Mouse (Mus musculus) intestine, embryonic 14.5 days (tissue): ENCODE measurements at regions not wholly inside any gene's neighbourhood (a gene's known extent, or its start where the extent isn't known, plus 50 kb on each side); places are given as distances from the start of the nearest gene placed in this dataset.

Source experiments
- ATAC-seq: fragments of 200-750 bp; cut with Nextera tagmentation; replicated peaks from 2 replicates; pipeline ENCODE4 v1.8.0; 2017; ENCODE audit warnings: low read depth, moderate number of reproducible peaks, moderate TSS enrichment, moderate library complexity; ENCODE audit not compliant: low FRiP score, low TSS enrichment
- DNase-seq: peaks from one replicate; pipeline ENCODE4 v3.0.0-alpha.2; 2018; ENCODE audit warnings: low spot score
- H3K27ac ChIP-seq: fragments of 300-500 bp; sonication (generic); 2 replicates; pipeline ENCODE4 v1.5.1; 2014; ENCODE audit warnings: low read depth, mild to moderate bottlenecking, control low read depth
- H3K27me3 ChIP-seq: fragments of 300-500 bp; sonication (generic); replicated peaks from 2 replicates; pipeline ENCODE4 v1.6.1; 2014; ENCODE audit warnings: low read length, control low read depth; ENCODE audit not compliant: control insufficient read depth, insufficient read depth
- H3K36me3 ChIP-seq: fragments of 300-500 bp; sonication (generic); 2 replicates; pipeline ENCODE4 v1.6.1; 2014; ENCODE audit warnings: low read length, control low read depth; ENCODE audit not compliant: control insufficient read depth, insufficient read depth
- H3K4me1 ChIP-seq: fragments of 300-500 bp; sonication (generic); replicated peaks from 2 replicates; pipeline ENCODE4 v1.6.1; 2014; ENCODE audit warnings: low read length, control low read depth, mixed read lengths; ENCODE audit not compliant: control insufficient read depth, insufficient read depth
- H3K4me2 ChIP-seq: fragments of 300-500 bp; sonication (generic); 2 replicates; pipeline ENCODE4 v1.6.1; 2014; ENCODE audit warnings: low read length
- H3K4me3 ChIP-seq: fragments of 300-500 bp; sonication (generic); 2 replicates; pipeline ENCODE4 v1.5.1; 2014; ENCODE audit warnings: low read depth, low read length, control low read depth, mixed read lengths
- H3K9ac ChIP-seq: fragments of 300-500 bp; sonication (generic); 2 replicates; pipeline ENCODE4 v1.6.1; 2014; ENCODE audit warnings: mild to moderate bottlenecking, low read length
- H3K9me3 ChIP-seq: fragments of 300-500 bp; sonication (generic); 2 replicates; pipeline ENCODE4 v1.6.1; 2016; ENCODE audit warnings: low read length, control low read depth; ENCODE audit not compliant: control insufficient read depth
- WGBS: fragments of 180-500 bp; shearing (Covaris S2); extraction: QIAGEN DNeasy Blood & Tissue Kit; methylation state at CpG from one replicate; pipeline ENCODE4 v1.1.7; 2014; 5-methylcytosine and 5-hydroxymethylcytosine counted together

DNA sequence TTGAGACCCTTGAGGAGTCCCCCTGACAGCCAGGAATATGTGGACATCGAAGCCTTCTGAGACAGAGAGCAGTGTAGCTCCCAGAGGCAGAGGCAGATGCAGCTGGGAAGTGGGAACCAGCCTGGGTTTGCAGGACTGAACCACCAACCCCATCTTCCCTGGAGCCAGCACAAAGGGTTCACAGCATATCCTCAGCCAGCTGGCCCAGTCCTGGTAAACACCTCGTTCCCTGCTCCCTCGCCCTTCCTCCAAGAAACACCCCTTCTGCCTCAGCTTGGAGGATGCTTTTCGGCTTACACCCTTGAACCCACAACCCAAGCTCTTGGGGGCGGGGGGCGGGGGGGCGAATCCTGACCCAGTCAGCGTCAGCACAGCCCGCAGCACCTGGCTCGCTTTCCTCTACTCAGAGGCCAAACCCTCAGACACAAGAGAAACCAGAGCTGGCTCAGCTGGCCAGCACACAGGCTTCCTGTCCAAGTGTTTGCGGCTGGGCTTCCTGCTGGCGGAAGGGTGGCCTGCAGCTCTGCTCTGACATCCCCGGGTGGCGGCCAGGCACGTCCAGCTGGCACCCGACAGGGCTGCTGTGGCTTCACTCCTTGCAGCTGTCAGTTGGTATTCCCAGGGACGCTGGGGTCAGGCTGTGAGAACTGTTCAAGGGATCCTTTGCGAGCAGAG is 82.6 kb downstream of the Cpn2 start:
- DNase-seq (peak; percentile 84), ATAC-seq (peak; percentile 54)
- Histone ChIP-seq H3K9ac (no peak overlapping the region), H3K4me1 (peaks cover 43% of the 10 kb centered on the region), H3K9me3 (no peaks in the 10 kb centered on the region), H3K4me2 (0 out of 2 replicates have a peak overlapping the region, but pooled peaks have one; percentile 20), H3K27me3 (no peaks in the 10 kb centered on the region), H3K27ac (peak overlapping the region; percentile 79), H3K4me3 (no peak overlapping the region), H3K36me3 (no peaks in the 10 kb centered on the region)
- WGBS = 22% methylated on average over 18 of the region's 18 CpGs

DNA sequence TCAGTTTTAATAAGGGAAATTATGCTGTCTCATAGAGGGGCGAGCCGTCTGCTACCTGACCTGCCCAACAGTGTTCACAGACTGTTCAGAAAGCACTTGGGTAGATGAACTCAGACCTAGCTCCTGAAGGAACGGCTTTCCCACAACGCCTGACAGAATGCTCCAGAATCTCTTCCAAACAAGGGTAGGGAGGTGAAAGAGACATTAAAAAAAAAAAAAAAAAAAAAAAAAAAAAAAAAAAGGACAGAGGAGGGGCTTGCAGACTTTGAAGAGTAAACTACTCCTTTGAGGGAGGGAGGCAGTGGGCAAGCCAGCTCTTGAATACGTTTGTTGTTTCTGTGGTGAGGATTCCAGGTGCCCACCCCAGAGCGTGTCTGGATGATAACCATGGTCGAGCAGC is 81.6 kb downstream of the Cpn2 start:
- peaks cover 47% of the 10 kb centered on the region for H3K4me1 ChIP-seq
- no peak for ATAC-seq

DNA sequence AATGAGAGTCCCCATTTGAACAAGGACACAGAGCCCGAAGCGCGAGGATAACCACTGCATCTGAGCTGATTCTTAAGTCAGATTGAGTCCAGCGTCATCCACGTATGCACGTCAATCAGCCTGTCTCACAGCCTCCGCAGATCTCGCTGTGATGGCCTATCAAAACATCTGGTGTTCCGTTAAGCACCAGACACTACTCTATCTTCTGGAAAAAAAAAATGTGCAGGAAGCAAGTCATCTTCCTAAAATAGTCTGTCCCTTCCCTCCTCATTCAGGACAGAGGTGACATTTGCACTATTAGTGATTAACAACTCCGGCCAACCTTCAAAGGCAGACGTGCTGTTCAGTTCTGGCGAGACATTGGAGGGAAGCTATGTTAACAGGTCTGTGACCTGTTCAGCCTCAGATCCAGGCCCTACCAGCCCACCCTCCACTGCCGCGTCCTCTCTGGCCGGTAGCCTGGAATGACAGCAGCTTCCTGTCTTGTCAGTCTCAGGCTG is 81.0 kb downstream of the Cpn2 start:
- H3K27ac ChIP-seq = peak overlapping the region; percentile 38; the same call in 1 of the 2 replicates
- ATAC-seq = no peak
- H3K36me3 ChIP-seq = no peaks in the 10 kb centered on the region
- no peak overlapping the region for H3K4me2 ChIP-seq
- H3K4me1 ChIP-seq = peaks cover 52% of the 10 kb centered on the region
- no peaks in the 10 kb centered on the region for H3K9me3 ChIP-seq
- H3K27me3 ChIP-seq = no peaks in the 10 kb centered on the region
- no peak overlapping the region for H3K9ac ChIP-seq
- no peak for DNase-seq
- WGBS = 64% methylated on average over 15 of the region's 15 CpGs
- H3K4me3 ChIP-seq = no peak overlapping the region

More for the DNA sequence above, 81.6 kb downstream of the Cpn2 start:
- no peaks in the 10 kb centered on the region for H3K27me3 ChIP-seq
- peak overlapping the region; percentile 79; the same call in 1 of the 2 replicates for H3K27ac ChIP-seq
- H3K4me3 ChIP-seq = no peak overlapping the region
- DNase-seq = no peak
- H3K9ac ChIP-seq = no peak overlapping the region
- WGBS = 61% methylated on average over 7 of the region's 7 CpGs
- H3K9me3 ChIP-seq = no peaks in the 10 kb centered on the region
- H3K4me2 ChIP-seq = no peak overlapping the region
- no peaks in the 10 kb centered on the region for H3K36me3 ChIP-seq

DNA sequence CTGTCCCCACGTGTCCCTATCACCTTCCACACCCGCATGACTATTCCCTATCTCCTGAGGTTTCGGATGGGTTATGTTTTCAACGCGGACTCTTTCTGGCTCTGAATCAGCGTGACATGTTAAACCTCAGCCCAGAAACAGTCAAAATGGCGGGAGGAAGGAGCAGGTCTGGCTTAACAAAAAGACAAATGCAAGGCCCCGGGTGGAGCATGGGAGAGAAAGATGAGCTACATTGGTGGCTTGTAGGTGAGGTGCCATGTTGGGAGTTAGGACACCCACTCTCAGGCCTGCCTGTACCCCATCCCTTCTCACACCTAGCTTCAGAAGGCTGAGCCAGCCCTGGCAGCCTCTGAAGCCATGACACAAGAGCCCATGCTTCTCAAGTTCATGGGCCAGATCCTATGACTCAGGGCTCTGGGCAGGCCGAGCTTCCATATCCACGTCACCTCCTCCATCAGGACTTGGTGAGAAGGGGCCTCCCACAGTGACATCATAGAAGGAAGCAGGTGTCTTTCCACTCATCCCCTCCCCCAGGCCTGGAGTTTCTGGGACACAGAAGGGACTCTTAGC is 80.5 kb downstream of the Cpn2 start:
- H3K4me2 ChIP-seq = no peak overlapping the region
- no peak overlapping the region for H3K9ac ChIP-seq
- H3K27me3 ChIP-seq = no peaks in the 10 kb centered on the region
- DNase-seq (no peak), ATAC-seq (no peak)
- no peaks in the 10 kb centered on the region for H3K36me3 ChIP-seq
- WGBS = 72% methylated on average over 10 of the region's 10 CpGs
- no peaks in the 10 kb centered on the region for H3K9me3 ChIP-seq
- no peak overlapping the region for H3K4me3 ChIP-seq
- H3K27ac ChIP-seq = peak overlapping the region; percentile 38; the same call in 1 of the 2 replicates
- H3K4me1 ChIP-seq = peaks cover 55% of the 10 kb centered on the region

DNA sequence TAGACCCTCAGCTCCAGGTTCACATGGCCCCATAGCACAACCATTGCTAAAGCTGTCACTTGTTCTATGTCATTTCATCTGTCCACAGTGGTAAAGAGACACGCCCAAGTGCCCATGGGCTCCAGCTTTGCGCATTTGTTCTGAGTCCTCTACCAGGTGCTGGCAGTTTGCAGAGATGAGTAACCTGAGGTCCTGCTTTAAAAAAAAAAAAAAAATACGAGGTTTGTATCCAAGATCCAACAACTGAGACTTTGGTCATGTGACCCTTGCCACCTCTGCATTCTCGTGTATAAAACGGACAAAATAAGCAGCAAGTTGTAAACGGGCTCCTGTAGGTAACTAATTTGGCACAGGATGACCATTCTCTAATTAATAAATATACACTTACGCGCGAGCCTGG is 79.9 kb downstream of the Cpn2 start:
- H3K4me1 ChIP-seq = peaks cover 56% of the 10 kb centered on the region
- no peak overlapping the region; the same call in 1 of the 2 replicates for H3K9ac ChIP-seq
- no peaks in the 10 kb centered on the region for H3K9me3 ChIP-seq
- H3K36me3 ChIP-seq = no peaks in the 10 kb centered on the region
- peak overlapping the region; percentile 80 for H3K27ac ChIP-seq
- no peak for DNase-seq
- H3K4me3 ChIP-seq = peak overlapping the region; percentile 22; the same call in 1 of the 2 replicates
- 39% methylated on average over 9 of the region's 9 CpGs for WGBS
- peak overlapping the region; percentile 54 for H3K4me2 ChIP-seq
- H3K27me3 ChIP-seq = no peaks in the 10 kb centered on the region
- no peak for ATAC-seq

DNA sequence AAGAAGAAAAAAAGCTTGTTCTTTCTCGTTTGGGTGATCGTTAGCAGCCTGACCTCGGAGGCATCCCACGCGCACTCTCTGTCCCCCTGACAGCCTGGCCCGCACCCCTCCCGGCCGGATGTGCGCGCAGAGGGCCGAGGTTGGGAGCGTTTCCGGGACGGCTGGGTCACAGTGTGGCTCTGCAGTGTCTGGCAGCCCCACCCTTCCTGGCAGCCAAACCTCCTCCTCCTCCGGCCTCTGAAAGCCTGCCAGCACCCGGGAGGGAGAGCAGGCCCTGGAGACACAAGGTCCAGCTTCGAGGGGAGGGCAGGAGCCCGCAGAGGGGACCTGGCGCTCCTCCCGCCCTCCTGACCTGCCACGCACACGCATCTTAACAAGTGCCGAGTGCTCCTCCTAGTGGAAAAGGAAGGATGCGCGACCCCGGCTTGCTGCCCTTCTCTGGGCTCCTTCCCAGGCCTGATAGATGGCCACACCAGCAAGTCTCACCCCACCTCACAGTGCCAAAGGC is 79.3 kb downstream of the Cpn2 start:
- peak overlapping the region; percentile 22 for H3K4me3 ChIP-seq
- no peaks in the 10 kb centered on the region for H3K27me3 ChIP-seq
- H3K9me3 ChIP-seq = no peaks in the 10 kb centered on the region
- peaks cover 56% of the 10 kb centered on the region for H3K4me1 ChIP-seq
- peak overlapping the region; percentile 43 for H3K9ac ChIP-seq
- WGBS = under 1% methylated on average over 26 of the region's 26 CpGs
- peak; percentile 71 for ATAC-seq
- no peaks in the 10 kb centered on the region for H3K36me3 ChIP-seq
- DNase-seq = peak; percentile 89
- H3K4me2 ChIP-seq = peak overlapping the region; percentile 54
- H3K27ac ChIP-seq = peak overlapping the region; percentile 80

DNA sequence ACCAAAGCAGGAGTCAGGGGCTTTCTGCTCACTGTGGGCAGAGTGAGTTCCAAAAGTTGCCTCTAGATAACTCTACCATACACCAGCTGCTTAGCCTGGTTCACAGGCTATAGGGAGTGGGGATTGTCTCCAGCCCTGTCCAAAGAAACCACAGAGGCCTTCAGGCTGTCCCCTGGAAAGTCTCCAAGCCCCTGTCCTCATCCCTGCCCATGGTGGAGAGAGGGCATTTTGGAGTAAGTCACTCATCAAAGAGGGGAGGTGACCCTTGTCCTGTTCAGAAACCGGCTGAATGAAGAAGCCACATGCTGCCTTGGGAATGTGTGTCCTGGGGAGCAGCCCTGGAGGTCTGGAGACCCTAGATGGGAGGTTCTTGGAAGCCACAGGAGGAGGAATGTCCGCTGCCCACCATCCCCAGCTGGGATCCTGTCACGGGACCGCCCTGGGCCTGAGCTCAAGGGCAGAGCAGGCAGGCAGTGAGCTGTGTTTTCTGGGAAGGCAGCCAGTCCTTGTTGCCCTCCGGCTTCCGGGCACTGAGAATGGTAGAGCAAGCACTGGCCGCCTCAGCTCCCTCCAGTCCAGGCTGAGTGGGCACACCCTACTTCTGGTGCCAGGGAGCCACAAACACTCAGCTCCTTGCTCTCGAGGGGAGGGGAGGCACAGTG is 78.4 kb downstream of the Cpn2 start:
- WGBS = 90% methylated on average over 8 of the region's 8 CpGs
- Histone ChIP-seq H3K27me3 (no peaks in the 10 kb centered on the region), H3K4me3 (no peak overlapping the region), H3K36me3 (no peaks in the 10 kb centered on the region), H3K4me1 (peaks cover 64% of the 10 kb centered on the region), H3K9ac (no peak overlapping the region), H3K9me3 (no peaks in the 10 kb centered on the region), H3K27ac (no peak overlapping the region), H3K4me2 (no peak overlapping the region)
- DNase-seq (no peak), ATAC-seq (no peak)

DNA sequence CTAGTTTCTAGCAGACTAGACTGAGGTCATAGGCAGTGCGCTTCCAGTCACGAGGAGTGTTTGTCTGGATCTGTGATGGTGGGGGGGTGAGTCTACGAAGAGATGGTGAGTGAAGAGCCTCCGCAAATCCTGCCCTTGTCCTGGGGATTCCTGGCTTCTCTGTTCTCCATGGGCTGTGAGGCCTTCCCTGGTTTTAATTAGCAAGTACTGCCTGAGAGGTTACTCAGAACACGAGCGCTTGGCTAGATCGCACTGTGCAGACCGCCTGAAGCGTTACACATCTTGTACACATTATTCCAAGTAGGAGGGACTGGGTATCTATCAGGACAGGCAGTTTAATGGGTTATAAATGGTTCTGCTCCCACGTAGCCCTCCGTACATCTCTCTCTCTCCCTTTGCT is 76.9 kb downstream of the Cpn2 start:
- ATAC-seq (no peak), DNase-seq (no peak)
- Histone ChIP-seq H3K36me3 (no peaks in the 10 kb centered on the region), H3K27me3 (no peaks in the 10 kb centered on the region), H3K4me3 (no peak overlapping the region), H3K4me2 (no peak overlapping the region), H3K27ac (no peak overlapping the region; the same call in 1 of the 2 replicates), H3K9ac (no peak overlapping the region), H3K9me3 (no peaks in the 10 kb centered on the region), H3K4me1 (peaks cover 61% of the 10 kb centered on the region)
- WGBS = 63% methylated on average over 11 of the region's 11 CpGs
